Mouse (Mus musculus) gonadal fat pad, adult 2 months (tissue): ENCODE results near the gene Polr1e. TPM values are rescaled to one million over a fixed set of nuclear protein-coding genes. Genes with fewer than 3 reads are reported as not detected.
"Not testable (repeated sequence)": the region's sequence is repeated elsewhere in the genome, so short reads cannot be mapped to it uniquely, and the experiment has no call there.

Source experiments
- DNase-seq: peaks from one replicate; pipeline ENCODE4 v3.0.0-alpha.2; 2012; ENCODE audit warnings: low read depth
- polyA plus RNA-seq: library from polyadenylated mRNA; depleted of rRNA; stranded (reverse); fragments of >200 nt; gene quantifications from 2 replicates; pipeline ENCODE4 v1.2.3, GENCODE M21; 2012

Polr1e gene
- polyA plus RNA-seq, 1 experiment, result 5.2 TPM

DNA sequence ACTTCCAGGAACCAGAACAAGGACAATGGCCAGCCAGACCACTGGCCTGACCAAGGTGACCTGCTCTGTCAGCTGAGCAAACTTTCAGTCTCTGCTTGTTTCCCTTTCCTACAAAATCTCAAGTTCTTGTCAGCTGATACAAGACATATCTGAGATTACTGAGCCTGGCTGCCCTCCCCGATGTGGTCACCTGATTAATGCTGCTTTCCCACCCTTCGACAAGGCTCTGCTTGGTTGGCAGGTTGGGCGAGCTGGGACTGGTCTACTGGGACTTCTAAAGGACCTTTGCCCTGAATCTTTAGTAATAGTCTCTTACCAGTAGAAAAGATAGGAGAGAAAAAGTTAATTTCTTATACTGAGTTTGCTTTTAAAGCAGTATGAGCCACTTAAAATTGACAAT is 12.9 kb upstream of the Polr1e start:
- no peak for DNase-seq

DNA sequence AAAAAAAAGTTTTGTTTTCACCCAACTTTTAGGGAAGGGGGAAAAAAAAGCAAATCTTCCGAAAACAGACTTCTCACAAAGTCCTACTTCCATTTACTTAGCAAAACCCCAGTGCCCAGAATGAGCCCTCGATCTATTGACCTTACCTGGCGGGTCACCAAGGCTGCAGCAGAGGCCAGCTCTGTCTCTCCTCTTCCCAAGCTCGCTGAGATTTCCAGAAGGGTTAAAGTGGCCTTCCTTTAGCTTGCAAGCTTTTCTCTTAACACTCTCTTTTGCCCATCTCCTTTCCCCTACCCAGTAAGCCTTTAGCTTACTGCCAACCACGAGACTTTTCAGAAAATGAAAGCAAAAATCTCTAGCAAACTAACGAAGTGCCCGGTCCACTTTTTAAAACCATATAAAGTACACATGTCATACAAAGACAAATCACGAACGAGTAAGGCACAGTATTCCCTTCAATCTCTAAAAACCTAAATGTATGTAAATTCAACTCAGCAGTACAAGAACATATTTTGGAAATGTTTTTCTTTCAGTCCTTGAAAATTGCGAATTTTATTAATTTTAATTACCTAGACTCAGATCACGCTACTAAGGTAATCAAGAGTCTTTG is 7.5 kb upstream of the Polr1e start:
- DNase-seq, result no peak

DNA sequence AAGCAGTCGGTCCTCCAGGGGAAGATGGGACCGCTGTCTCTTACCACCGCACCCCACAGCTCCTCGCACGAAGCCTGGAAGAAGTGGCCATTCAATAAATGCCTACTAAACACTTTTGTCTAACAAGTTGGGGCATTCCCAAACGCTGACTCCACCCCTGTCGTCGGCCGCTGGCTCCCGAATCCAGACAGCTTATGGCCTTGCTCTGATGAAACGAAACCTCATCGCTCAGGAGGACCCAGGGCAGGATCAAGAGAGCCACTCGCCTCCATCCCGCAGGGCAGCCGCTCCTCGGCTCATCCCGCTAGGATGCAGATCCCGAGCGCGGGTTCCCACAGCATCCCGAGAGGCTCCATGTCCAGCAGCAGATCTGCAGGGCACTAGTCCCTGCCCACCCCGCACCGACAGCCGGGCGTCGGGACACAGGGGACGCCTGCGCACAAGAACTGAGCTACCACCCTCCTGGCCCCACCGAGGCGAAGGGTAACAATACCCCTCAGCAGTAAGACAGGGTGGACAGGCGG is 6.7 kb upstream of the Polr1e start:
- no peak for DNase-seq

DNA sequence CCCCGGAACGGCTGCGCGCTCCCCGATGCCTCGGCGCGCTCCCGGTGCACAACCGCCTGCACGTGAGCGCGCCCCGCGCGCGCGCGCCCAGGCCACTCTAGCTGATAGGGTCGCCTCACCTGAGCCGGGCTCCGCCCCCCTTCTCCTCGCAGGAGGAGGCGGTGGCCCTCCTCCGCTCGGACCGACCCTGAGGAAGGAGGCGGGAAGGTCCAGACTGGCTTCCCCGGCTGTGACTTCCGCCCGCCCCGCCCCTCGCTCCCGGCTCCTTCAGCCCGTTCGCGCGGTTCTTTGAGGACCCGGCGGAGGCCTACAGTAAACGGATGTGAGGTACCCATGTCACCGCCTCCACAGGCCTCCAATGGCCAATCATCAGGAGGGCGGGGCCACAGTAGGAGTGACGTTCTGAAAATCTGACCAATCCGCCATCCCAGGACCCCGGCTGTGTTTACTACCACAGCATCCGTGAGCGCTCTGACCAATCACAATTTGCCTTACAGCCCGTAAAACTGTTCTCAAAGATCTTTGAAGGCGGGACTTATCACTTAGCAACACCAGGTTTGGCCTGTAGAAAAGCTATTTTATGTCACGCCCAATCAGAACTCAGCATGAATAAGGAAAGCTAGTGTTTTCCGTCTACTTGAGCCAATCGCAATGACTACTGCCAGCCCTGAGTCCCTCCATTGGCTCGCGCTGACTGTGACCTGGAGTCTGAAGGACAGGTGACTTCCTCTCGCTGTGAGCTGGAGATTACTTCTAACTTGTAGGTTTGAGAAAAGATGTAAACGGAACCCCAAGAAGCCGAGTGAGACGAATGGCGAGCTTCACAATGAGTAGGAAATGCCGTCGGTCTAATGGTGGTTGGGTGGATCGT is 6.0 kb upstream of the Polr1e start, which contains the start of gene Zbtb5:
Gene Zbtb5, minus strand, starts transcription at position 308 of the 871 bp plus-strand sequence.
- DNase-seq, result peak; percentile 100

DNA sequence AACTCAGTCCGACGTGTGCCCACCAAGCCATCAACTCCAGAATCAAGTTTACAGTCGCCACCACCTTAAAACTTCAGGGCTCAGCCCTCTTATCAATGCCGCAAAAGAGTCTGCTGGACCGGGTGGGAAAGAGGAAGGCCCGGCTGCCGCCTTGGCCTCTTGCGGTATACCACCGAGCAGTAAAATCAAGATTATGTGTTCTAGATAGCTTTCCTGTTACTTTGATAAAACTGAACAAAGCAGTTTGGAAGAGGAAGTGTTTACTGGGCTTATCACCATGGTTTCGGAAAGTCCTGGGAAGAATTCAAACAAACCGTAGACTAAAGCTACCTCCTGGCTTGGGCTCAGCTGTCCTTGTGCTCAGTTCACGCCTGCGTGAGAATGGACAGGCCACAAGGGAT is 5.4 kb upstream of the Polr1e start:
- DNase-seq, result no peak

DNA sequence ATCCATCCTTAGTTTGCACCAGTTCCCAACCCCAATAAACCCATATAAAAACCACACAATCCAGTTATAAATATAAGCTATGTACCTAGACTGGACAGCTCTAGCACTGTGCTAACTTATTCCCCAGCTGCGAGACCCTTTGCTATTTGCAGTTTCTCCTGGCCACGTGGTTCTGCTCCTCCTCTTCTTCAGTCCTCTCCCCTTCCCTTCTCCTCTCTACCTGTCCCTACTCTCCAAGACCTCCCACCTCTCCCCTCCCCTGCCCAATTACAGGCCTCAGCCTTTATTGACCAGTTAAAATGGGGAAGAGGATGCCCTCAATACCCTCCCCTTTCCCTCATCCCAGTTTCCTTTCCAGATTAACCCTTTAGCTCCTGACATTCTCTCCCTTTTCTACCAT is 4.8 kb upstream of the Polr1e start:
- no peak for DNase-seq

DNA sequence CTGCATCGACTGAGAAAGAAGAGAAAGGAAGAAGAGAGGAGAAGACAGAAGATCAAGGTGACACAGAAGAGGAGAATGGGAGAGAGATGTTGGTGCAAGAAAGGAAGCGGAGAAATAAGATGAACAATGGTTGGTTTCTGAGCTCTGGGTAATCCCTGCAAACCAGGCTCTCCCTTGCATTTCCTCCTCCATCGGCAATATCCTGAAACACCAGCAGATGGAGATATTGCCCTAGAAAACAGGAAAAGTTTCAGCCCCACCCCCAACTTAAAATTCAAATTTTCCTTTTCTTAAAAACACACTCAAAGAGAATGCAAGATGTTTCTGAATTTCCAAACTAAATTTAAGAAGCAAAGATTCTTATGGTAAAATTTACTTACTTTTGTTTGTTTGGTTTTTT is 2.8 kb upstream of the Polr1e start:
- DNase-seq, result no peak

DNA sequence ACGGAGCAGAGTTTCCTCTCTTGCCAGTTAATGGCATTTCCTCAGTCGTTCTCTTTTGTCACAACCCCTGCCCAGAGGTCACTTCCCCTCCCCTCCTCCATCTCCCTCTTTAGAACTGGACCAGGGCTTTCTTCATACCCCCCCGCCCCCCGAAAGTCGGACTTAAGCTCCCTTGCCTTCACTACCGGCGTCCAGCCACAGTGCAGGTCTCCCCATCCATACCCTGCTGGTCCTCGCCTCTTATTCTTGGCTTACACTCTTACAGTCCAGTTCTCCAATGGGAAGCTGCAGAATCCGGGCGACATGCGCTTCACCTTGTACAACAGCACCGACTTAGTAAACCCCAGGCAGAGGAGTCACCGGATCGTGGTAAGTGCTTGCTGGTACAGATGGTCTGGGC is 626 bp downstream of the Polr1e start:
- no peak for DNase-seq

DNA sequence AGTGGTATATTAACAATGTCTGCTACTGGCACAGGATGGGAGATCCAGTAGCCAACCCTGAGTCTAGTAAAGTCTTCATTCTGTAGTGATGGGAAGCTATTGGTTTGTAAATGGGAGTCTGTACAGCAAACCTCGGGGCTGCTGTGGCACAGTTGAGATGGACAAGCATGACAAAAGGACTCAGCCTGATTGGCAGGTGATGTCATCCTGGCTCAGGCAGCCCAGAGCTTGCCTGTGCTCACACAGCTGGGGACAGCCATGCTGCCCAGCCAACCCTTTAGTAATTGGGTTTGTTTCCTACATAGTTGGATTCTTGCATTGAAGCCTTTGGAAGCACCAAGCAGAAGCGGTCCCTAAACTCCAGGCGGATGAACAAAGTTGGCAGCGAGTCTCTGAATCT is 8.1 kb downstream of the Polr1e start:
- DNase-seq, result no peak

DNA sequence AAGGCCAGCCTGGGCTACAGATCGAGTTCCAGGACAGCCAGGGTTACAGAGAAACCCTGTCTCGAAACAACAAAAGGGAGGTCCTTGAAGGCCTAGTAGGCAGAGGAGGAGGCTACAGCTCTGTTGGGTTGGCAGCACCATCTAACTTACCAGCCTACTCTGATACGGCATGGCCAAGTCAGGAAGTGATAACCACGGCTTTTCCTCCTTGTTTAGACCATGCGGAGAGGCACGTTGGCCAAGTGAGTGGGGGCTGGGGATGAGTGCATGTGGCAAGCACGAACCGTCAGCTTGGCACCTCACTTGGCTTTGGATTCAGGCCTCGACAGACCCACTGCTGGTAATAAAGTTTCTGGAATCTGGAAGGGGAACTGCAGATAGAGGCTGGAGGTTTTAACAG is 14.2 kb downstream of the Polr1e start:
- DNase-seq, result no peak

DNA sequence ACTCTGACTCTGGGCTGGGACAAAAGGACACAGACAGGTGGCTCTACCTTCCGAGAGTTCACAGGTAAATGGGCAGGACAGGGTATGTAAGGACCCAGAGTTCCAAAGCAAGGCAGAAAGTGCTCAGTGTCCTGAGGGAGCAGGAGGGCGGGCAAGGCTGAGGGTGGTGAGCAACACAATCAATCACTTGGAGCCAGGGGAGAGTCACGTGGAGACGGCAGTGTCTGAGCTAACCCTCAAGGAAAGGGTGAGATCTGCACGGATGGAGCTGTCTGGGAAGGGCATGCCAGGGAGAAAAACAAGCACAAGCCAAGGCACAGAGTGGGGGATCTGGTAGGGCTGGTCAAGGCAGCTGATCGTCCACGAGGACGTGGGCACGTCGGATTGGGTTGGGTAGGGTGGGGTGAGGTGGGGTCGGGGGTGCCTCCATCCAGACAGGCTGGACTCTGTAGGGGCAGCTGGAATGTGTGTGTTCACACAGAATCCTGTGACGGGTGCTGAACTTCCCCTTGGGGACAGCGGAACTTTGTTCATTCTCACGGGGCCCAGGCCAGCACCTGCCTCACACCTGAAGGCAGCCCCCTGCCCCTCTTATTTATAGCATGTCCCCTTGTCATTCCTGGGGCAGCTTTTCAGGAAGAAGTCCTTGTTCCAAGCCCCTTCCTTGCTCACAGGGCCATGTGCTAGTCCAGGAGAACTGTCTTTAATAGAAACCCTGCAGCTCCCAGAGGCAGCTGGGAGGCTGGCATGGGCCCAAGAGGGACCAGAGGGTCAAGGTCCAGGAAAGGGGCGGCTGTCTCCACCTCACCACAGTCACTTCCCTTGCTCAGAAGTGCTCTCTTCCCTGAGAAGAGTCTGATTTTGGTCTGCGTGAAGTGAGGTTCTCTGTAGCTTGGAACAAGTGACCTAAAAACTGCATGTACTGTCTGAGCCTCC is 16.6 kb downstream of the Polr1e start:
- no peak for DNase-seq

DNA sequence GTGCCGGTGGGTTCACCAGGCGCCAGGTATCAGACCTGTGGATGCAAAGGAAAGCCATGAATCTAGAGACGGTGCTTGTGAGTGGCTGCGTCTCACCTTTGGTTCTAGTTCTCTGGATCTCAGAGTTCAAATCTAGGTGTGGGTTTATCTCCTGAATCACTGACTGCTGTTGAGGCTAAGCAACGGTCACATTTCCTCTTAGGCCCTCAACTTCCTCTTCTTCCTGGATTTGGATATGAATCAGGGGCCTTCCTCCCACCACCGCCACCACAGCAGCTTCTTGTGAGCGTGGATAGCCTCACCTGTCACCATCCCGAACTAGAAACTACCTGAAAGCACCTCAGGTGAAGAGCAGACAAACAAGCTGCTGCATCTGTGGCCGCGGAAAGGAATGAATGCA is 17.7 kb downstream of the Polr1e start:
- DNase-seq, result no peak

DNA sequence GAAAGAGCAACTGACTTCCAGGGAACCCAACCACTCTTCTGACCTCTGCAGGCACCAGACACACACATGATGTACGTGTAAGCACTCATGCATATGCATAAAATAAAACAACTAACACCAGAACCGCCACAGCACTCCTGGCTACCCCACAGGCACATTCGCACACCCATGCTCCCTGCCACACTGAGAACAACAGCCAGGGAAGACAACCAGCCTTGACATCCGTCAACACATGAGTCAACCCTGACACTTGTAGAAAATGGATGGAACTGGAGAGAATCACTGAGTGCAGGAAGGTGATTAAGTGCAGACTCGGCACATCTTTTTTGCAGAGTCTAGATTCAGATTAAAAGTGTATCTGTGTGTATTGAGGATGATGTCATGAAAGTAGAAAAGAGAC is 18.2 kb downstream of the Polr1e start:
- no peak for DNase-seq

DNA sequence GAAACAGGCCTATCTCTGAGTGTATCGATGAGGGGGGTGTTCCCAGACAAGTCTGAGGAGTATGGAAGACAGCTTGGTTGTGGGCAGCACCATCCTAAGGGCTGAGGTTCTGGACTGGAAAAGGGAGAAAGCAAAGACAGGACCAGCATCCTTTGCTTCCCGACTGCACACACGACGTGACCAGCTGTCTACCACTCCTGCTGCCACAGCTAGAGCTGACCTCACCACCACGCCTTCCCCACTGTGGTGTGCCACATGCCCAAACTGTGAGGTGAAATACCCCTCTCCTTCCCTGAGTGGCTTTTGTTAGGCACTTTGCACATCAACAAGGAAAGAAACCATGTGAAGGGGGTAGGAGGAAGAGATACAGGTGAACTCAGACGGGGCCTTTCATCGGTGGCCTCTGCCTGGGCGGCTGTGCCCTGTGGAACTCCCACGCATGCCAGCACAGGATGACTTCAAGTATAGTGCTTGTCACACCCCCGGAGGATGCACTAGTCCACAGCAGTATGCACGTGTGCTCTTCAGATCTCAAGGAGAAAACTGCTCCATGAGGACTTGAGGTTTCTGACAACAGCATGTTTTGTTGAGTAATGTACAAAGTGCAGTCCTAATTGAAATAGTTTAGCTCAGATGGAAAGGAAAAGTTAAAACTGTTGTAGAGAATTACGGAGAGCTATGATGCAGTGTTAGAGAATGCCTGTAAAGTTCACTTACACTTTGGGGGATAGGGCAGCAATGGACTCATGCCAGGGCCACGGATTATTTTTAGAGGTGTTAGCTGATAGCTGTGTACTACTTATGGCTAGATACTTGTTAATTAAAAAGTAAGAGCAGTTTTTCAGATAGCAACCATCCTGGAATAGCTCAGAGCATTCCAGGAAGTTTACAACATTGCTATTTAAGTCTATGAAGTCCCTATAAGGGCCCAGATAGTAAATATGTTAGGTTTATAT is 19.4 kb downstream of the Polr1e start:
- no peak for DNase-seq

DNA sequence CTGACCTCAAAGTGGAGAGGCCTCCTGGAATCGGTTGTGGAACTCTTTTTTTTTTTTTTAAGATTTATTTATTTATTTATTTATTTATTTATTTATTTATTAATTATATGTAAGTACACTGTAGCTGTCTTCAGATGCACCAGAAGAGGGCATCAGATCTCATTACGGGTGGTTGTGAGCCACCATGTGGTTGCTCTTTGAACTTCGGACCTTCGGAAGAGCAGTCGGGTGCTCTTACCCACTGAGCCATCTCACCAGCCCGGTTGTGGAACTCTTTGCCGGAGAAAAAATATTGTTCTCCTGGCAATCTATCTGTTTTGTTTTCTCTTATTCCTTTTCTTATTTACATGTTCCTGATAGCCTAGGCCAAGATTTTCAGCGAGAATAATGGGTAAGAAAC is 20.5 kb downstream of the Polr1e start:
- DNase-seq, result not testable (repeated sequence)

DNA sequence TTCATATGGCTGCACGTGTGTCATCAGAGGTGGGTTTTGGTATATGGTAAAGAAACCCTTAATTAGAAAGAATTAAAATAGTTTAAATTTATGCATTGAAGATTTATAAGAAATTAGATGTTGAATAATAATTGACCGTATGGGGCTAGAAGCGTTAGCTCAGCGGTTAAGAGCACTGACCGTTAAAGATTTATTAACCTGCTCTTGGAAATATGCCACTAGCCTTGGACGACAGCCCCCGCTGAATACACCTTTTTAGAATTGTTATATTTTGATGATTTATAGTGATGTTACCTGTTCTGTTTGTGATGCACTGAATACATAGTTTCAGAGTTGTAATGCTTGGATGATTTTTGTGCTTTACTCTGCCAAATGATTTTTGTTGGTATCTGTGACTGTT is 21.2 kb downstream of the Polr1e start:
- not testable (repeated sequence) for DNase-seq

DNA sequence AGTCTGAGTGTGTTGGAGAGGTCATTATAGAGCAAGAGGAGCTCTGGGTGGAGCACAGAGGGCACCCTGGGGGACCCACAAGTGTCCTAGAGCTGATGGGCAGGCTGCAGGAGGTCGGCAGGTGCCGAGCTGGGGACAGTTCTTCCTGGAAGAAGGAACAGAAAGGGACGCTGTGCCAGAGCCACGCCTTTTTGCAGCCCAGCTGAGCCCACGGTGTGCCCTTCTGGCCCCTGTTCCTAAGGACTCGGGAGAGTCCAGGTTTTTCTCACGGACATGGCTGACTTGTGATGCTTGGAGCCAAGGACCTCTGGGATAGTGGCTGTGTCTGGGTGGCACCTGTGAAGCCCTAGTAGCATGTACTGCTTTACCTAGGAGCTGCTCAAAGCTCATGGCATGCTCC is 22.4 kb downstream of the Polr1e start:
- DNase-seq, result no peak

DNA sequence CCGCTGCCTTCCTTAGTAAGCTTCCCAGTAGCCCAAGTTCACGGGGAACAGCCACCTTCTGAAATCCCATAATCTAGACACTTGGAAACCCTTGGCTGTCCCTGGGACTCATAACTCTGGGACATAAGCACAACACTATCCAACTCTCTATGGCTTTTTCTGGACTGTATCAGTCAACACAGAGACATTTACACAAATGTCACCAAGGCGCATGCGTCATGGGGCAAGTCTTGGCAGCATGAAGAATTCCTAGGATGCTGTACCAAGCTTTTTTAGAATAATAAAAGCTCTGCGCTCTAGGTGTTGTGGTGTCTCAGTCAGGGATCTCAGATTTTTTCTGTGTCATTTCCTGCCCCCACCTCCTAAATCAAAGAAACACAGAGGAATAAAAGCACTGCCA is 28.3 kb downstream of the Polr1e start:
- no peak for DNase-seq

DNA sequence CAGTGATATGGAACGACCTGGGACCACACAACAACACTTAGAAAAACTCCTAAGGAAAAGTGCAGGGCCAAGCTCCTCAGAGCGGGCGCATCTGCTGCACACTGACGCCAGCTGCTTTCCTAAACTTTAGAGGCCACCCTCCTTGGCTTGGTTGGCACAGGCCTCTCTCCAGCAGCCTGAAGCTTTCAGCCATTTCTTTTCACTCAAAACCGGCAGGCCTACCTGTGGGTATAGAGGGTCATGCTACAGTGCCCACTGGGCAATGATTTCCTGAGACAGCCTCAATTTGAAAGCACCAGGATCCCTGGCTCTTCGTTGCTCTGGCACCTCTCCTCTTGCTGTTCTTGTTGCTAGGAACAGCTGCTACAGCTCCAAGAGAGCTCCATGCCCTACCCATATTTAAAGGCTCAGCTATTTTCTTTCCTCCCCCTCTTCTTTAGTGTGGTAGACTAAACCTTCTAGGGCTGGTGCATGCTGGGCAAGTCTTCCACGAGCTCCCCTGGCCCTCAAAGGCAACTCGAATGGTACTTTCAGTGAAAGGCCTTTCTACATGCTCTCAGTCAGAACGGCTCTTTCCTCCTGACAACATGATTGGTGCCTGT is 29.0 kb downstream of the Polr1e start:
- DNase-seq, result no peak

DNA sequence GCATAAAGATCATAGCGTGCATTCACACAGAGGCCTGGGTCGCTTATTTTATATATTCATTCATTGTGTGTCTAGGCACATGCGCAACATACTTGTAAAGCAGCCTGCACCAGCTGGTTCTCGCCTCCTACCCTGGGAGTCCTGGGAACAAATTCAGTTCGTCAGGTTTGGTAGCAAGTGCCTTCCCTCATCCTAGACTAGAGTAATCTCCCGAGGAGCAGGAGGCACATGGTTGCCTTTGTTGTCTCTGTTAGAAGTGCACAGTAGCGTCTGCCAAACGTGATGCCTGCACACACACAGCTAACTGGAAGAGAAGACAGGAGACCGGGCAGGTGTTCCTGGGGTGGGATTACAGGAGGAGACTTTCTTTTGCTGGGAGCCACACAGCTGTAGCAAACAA is 29.6 kb downstream of the Polr1e start:
- no peak for DNase-seq

DNA sequence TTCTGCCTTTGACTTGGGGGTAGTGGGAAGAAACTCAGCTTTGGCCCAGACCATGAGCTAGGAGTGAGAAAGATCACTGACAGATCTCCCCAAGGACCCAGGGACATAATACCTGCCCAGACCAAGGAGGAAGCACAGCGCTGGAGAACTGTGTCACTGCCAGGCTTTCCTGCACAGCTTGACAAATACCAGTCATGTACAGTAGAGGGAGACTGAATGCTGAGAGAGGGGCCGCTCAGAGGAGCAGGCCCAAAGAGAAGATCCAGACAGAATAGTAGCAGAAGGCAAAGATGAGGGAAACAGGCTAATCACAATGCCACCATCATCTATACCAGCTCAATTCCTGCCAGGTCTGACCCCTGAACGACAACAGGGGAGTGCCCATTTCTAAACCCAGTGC is 36.5 kb downstream of the Polr1e start:
- no peak for DNase-seq
